Mouse (Mus musculus): ENCODE measurements at regions not wholly inside any gene's neighbourhood (a gene's known extent, or its start where the extent isn't known, plus 50 kb on each side); places are given as distances from the start of the nearest gene placed in this dataset.

DNA sequence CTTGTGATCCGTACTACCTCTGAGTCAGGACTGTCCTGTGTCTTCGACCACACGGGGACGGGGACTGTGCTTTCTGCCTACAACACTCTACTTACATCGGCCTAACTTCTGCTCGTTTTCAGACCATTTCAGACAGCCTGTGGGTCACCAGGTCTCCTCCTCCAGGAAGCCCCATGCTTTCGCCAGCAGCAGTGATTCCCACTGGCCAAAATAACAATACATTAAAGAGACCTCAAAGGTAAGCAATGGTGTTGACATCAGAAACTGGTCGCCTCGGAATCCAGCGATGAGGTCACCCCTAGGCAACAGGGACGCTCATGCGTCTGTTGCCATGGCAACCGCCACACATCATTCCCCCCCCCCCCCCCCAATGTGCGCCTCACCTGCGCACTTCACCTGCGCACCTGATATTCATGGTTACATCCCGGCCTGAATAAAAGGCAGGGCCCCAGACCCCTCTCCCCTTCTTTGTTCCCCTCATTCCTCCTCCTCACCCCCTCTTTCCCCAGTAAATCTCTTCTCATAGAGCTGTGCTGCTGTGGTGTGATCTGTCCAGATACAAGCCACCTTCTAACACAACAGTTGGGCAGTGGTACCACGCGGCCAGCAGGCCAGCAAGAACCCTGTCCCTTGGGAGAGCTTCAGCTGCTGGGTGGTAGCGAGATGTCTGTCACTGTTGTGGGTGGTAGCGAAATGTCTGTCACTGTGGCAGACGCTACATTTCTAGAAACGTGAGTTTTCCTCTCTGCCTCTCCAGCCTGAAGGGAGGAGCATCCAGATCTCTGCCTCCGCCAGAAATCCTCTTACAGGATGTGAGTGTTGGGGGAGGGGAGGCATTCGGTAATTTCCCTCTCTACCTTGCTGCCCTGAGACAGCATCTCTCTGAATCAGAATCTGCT lies 145.0 kb downstream of the Setd4 start:
- no peak for DNase-seq (ENCODE audit: inconsistent age in 2 of 2, low spot score in 1 of 2)

DNA sequence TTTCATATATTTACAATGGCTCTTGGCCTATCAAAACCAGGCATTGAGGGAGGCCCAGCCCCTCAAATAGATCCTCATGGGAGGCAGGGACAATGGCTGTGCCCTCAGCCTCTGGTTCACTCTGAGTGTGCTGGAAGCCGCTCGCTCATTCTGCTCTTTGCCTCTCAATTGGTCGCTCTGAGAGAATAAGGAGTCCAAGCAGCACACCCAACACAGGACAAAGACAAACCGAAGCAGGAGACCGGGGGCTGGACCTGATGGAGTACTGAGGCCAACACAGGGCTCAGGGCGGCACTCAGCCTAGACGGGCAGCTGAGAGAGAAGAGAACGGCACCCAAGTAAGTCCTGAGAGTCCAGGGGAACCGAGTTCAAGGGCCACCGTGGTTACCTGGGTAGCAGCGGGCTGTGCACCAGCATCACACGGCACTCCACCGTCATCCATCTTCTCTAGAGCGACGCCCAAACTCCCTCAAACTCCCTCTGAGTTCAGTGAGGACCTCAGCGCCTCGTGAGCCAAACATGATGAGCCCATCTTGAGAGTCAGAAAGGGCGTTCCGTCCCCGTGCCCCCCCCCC lies 145.8 kb downstream of the Setd4 start:
- no peak for DNase-seq (ENCODE audit: inconsistent age in 2 of 2, low spot score in 1 of 2)

DNA sequence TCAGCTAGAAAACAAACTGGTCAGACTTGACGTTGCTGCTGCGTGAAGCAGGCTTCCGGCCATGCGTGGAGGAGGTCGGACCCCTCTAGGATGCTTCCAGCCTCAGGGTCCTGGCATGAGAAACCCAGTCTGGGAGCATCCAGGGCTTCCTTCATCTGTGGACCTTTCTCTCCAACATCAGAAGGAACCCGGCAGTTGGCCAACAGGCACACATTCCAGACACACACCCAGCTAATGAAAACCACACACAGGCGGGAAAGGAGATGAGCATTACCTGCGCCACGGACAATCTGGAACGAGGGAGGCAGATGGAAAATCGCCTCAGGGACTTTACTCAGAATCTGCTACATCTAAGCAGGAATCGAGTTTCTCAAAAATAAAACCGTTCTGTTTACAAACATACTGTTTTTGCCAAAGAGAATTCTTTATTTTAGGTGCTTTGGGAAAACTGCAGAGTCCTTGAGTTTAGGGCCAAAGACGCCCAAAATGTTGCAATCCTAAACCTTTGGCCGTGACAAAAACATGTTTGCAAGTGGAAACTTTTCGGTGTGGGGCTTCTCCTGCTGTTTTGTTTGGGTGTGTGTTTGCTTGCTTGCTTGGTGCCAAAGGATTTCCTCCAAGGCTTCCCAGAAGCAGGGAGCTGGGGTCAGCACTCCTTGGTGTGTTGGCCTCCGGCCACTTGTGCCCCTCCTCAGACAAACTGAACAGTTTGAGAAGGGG lies 147.0 kb downstream of the Setd4 start:
- DNase-seq (ENCODE audit: inconsistent age in 2 of 2, low spot score in 1 of 2), result no peak

DNA sequence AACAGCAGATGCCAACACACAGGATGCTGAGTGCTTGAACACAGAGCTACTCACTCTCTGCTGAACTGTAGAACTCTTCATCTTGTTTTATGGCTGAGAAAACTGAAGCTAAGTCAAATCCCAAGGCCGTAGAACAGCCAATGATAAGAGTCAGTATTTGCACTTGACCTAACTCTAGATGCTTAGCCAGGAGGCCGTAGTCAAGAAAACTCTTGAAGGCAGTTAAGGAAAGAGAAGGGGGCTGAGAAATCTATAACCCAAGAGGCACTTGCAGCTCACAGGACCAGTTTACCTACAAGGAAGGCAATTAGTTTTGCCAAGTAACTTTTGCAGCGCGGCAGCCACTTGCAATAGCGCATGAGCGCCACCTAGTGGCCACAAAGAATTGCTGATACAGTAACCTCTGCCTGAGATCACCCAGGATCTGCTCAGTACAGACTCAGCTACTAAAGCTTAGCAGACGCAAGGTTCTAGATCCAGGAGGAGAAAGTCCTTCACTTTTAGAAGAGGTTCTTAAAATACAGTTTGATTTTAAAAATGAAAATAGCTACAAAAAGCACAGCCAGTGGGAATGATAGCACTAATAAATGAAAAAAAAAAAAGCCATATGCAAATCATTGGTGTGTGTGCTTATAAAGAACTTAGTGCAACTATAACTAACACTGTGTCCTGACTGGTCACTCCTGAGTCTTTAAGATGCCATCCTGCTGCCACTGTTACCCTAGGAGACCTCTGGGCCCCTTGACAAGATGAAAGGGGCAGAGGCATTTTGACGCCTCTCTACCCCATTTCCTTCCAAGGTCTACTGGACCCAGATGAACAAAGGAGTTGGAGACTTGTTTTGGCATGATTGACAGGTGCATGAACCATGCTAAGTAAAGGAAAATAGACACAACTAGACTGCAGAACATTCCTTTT lies 149.5 kb downstream of the Setd4 start:
- peak; percentile 67 to 91 for DNase-seq (ENCODE audit: inconsistent age in 2 of 2, low spot score in 1 of 2)

DNA sequence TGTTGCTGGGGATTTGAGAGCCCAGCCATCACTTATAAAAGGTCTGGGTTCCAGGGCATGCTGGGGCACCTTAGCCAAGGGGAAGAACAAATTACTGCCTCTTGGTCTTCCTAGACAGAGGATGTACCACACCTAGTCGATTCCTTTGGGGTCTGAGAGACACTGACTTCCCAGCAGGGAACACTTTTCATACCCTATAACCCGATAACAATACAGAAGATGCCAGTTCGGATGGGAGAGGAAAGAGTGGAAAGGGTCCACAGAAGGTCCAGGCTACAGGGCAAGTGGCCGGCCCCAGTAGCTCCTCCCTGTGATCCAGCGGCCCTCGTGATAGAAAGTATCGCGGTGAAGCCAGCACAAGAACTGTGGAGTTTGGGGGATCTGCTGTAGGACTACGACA lies 150.8 kb downstream of the Setd4 start:
- DNase-seq (ENCODE audit: inconsistent age in 2 of 2, low spot score in 1 of 2), result no peak

DNA sequence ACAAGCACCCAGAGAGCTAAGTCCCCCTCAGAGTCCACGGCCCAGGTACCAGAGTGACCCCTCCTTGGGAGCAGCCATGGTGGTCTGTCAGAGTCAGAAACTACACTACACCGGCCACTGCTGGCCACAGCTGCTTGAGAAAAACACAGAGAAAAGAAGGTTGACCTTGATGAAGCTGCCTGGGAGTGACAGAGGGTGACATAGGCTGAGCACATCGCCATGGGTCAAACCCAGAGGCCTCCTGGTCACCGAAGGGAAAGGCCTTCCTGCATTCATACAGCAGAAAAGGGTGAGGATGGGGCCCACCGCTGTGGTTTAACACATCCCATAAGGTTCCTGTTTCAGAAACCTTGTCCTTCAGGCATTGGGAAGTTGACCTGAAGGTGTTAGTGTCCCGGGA lies 153.0 kb downstream of the Setd4 start:
- no peak for DNase-seq (ENCODE audit: inconsistent age in 2 of 2, low spot score in 1 of 2)

DNA sequence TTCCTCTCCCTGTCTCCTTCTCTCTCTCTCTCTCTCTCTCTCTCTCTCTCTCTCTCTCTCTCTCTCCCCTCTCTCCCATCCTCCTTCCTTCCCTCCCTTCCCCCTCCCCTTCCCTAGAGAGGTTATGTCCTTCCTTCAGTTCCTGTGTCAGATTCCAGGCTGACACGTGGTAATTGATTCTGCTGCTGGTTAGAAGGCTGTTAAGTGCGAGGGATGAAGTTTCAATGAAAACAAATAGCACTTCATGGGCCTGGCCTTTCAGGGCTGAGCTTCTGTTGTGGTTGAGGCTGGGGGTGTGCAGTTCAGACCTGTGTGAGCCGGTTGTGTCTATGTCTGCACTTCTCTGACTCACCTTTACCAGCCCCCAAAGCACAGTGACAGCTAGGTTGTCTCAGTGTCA lies 153.9 kb downstream of the Setd4 start:
- no peak for DNase-seq (ENCODE audit: inconsistent age in 2 of 2, low spot score in 1 of 2)

DNA sequence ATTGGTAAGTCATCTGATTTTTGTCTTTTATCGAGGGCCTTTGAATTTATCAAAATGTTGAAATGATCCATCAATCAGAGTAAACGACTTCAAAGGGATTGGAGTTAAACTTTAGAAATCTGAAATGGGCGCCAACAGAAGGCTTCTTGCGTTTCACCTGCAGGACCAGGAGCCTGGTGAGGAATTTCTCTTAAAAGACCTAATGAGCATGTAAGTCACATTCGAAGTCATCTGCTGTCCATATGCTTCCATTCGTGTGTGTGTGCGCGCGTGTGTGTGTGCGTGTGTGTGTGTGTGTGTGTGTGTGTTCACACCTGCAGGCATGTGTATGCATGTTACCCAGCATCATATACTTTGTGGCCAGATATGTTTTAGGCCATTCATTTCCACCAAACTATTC lies 155.7 kb downstream of the Setd4 start:
- DNase-seq (ENCODE audit: inconsistent age in 2 of 2, low spot score in 1 of 2), result no peak

DNA sequence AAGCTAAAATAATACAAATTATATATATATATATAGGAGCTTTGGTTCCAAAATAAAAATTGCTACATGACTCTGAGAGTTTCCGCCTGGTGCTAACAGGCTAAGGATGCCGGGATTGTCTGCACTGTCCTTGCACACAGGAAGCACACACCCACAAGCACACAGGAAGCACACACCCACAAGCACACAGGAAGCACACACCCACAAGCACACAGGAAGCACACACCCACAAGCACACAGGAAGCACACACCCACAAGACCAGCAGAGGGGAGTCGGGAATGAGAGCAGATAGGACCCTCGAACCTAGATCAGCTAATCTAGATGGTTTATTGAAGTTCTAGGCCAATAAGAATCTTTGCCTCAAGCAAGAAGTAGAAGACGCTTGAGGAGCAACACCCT lies 156.9 kb downstream of the Setd4 start:
- DNase-seq (ENCODE audit: inconsistent age in 2 of 2, low spot score in 1 of 2), result no peak

DNA sequence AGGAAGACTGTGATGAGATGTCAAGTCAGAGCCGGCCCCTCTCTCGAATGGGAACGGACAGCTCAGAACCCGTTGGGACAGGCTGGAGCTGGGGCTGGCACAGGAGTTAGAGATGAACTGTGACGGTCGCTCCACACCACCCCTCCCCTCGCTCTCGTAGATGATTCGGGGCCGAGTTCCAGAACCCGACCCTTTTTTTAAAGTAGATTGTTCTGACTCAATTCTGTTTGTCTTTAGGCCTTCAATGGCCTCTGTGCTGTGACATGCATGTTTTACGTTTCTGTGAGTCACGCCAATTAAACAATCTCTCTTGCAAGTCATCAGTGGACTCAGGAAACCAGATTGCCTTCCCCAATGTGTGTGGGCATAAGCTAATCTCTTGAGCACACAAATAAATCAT lies 157.7 kb downstream of the Setd4 start:
- no peak for DNase-seq (ENCODE audit: inconsistent age in 2 of 2, low spot score in 1 of 2)

DNA sequence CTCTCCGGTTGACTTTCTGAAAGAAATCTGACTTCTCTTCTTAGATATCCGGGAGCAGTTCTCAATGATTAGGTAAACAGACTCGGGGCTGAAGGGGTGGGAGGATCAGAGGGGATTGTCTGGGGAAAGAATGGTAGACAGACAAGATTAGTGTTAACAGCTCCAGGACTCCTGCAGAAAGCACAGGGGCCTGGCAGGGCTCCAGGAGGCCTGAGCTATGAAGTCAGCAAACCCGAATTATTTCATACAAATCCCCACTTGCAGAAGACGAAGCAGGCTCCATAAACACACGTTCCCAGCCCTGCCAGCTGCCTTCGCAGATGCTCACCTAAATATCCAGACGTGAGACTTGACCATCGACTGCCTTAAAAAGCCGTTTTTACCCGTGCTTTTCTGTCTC lies 161.0 kb downstream of the Setd4 start:
- DNase-seq (ENCODE audit: inconsistent age in 2 of 2, low spot score in 1 of 2), result no peak

DNA sequence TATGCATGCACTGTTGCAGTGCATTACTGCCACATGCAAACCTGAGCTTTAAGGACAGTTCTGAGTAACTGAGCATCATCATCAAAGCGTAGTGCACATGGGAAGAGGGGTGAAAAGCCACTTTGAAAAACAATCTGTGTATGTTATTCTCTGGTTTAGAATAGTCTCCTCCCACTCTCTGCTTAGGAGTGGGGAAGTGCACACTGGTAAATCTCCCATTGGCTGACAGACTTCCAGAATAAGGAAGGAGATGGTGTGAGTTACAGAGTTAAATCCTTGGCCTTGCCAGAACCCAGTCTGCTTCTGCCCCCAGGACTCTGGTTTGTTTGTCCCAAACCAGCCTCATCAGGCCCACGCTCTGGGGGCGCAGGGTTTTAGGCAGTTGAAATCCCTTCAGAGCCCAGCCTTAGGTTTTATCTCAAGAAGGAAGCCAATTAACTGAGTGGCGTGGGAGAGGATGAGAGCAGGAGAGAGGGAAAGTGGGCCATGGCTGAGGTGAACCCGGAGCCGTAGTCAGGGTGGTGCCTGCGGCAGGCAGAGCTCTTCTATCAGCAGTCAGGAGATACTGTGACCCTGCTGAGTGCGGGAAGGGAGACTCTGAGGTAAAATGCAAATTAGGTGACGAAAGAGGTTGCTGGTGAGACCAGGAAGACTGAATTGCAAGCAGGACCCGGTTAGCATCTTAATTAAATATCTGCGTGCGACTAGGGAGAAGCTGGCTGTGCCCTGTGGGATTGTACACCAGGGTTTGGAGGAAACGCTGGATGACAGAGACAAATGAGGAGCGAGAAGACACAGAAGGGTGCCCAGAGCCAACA lies 166.0 kb downstream of the Setd4 start:
- no peak for DNase-seq (ENCODE audit: inconsistent age in 2 of 2, low spot score in 1 of 2)

DNA sequence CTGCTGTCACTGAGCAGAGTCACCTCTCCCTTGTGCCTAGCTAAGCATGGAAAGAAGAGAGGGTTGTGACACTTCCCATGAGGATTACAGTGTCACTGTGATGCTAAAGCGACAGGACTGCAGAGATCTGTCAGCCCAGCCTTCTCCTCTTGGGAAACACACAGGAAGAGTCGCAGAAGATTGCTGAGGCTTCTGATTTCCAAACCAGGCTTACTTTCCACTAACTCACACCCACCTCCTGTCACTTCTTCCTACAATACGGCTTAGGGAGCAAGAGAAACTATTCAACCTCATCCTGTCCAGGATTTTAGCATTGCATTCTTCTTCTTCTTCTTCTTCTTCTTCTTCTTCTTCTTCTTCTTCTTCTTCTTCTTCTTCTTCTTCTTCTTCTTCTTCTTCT lies 167.1 kb downstream of the Setd4 start:
- DNase-seq (ENCODE audit: inconsistent age in 2 of 2, low spot score in 1 of 2), result no peak

DNA sequence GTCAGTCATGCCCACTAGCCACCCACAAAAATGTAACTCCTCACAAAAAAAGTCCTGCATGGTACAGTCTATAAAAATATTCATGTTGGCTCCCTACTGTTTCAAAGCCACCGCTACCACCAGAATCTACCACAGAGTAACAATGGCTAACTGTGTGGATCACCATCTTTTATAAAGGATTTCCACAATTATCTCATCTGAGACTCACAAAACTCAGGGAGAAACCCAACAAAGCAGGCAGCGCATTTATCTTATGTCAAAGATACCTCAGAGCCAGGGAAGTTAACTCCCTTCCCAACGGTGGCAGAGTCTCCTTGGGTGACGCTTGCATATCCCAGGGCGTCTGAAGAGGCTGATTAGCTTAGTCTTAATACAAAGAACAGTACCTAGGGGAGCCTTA lies 172.5 kb downstream of the Setd4 start:
- no peak for DNase-seq (ENCODE audit: inconsistent age in 2 of 2, low spot score in 1 of 2)

DNA sequence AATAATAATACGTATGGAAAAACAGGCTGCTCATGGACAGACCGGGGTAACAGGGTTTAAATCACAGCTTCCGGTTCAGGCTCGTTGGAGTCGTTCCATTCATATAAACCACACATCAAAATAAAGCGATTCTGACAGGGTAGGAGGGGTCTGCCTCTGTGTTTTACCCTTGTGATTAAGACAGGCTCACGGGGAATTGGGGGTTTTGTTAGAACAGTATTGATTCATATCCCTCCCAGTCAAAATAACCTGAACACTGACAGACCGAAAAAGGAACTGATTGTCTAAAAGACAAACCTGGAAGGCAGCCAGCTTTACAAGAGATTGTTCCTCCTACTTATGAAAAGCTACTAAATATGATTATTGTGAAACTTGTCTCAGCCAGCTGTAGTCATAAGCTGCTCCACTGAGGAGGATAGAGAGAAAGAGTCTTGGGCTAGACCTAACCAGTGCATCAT lies 174.5 kb downstream of the Setd4 start:
- no peak for DNase-seq (ENCODE audit: inconsistent age in 2 of 2, low spot score in 1 of 2)

DNA sequence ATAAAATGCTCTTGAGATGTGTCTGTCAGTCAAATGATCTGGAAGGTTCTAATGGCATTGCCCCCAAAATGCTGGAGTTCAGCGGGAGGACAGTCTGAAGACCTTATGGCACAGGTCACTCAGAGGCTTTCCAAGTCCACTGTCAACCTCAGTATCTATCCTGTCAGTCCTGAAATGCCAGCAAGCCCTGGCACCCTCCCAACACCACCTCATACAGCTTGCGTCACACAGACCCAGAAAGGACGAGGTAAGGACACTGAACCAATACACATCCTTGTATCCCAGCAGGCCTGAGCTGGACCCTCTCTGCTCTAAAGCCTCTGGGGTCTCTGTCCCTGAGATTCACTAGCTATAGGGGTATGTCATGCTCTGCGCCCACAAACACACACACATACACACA lies 176.6 kb downstream of the Setd4 start:
- DNase-seq (ENCODE audit: inconsistent age in 2 of 2, low spot score in 1 of 2), result no peak

DNA sequence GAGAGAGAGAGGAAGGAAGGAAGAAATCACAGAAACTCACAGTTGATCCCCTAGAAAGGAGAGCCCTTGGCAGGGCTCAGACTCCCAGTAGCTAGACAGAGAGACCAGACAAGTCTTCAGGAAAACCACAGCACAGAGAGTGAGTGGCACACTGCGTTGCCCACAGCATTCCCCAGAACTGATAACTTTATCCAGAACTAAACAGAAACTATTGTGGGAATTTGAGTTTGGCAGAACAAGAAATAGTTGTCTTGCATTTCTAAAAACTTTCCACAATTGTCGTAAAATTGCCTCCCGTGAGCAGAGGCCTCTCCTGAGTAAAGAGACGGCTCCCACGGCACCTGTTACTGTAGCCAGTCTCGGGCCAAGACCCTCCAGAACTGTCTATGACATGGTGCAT lies 178.1 kb downstream of the Setd4 start:
- no peak for DNase-seq (ENCODE audit: inconsistent age in 2 of 2, low spot score in 1 of 2)

DNA sequence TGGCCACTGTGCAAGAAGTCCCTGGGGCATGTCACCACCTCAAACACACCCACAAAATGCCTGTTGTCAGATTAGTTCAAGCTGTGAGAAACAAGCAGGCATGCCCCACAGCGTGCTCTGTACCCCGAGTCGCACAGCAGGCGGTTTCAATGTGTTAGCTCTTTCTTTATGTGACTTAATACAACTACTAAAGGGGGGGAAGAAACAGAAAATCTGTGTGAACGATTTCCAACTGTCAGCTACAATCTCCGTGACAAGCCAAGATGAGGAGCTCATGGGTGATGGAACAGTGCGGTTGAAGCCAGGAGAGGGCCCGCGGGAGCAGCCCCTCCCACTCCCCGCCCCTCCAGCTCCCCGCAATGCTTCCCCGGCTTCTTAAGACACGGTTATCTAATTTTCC lies 180.7 kb downstream of the Setd4 start:
- no peak for DNase-seq (ENCODE audit: inconsistent age in 2 of 2, low spot score in 1 of 2)

DNA sequence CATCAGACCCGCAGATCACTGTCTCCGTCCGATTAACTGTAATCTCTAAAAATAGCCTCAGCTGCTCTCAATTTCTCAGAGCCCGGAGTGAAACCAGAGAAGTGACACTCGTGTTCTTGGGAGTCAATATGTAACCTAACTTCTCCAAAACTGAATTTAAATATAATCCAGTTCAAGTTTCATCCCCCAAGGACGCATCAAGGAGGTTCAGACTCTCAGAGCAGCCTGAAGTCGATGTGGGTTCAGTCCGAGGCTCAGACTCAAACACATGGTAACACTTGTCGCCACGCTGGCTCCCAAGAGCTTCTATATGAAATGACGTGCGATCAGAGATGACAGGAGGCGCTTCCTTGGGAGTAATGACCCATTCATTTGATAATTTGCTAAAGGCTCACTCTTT lies 181.6 kb downstream of the Setd4 start:
- DNase-seq (ENCODE audit: inconsistent age in 2 of 2, low spot score in 1 of 2), result no peak

DNA sequence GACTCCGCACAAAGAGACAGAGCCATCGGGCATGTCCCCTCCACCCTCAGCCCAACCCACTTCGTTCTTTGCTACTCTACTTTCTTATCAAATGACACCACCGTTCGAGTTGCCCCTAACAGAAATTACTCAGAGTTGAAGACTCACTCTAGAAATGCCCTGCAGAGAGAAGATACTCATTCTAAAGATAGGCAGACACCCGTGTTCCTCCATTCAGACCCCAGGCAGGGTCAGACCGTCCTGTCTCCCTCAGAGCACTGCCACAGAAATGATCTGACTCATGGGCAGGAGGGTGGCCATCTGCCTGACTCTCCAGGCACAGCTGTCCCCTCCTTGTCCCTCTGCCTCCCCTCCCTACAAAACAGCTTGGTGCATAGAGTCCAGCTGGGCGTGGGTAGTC lies 185.6 kb downstream of the Setd4 start:
- no peak for DNase-seq (ENCODE audit: inconsistent age in 2 of 2, low spot score in 1 of 2)
